ENCODE assay signal across 18 mouse cellular contexts in genomic region chr4:105992581-105993127, GRCm38 (mm10).
DNase-seq lines count a peak whose midpoint lies in the region; ATAC-seq and TF ChIP-seq lines count a peak whose summit lies in the region.
"Had no signal": no experiment of that assay in that cellular context is flagged by ENCODE, and none has a peak within 500 bp of the region (broad histone marks: within the 10 kb centered on the region; RNA-seq: fewer than 3 reads in every experiment).

No protein-coding gene starts in this region.

- no peaks in the 10 kb centered on the region for H3K27me3 ChIP-seq in lung, postnatal 0 days (replicated peaks; ENCODE audit: insufficient read depth, low read length)
- no peaks in the 10 kb centered on the region for H3K27me3 ChIP-seq in embryonic facial prominence, embryonic 14.5 days (replicated peaks; ENCODE audit: control insufficient read depth, insufficient read depth, low read length)
- H3K27me3 ChIP-seq: hindbrain, embryonic 15.5 days; liver, embryonic 13.5 days; midbrain, embryonic 13.5 days had no signal

- H3K36me3 ChIP-seq in lung, postnatal 0 days (ENCODE audit: insufficient read depth, low read length): no peaks in the 10 kb centered on the region
- H3K36me3 ChIP-seq in embryonic facial prominence, embryonic 14.5 days (ENCODE audit: control insufficient read depth, insufficient read depth, low read length): no peaks in the 10 kb centered on the region
- H3K36me3 ChIP-seq: hindbrain, embryonic 15.5 days; liver, embryonic 13.5 days; midbrain, embryonic 13.5 days had no signal

- no peak overlapping the region for H3K9ac ChIP-seq in lung, postnatal 0 days (replicated peaks; ENCODE audit: low read depth)
- H3K9ac ChIP-seq in embryonic facial prominence, embryonic 14.5 days (ENCODE audit: low read depth, low read length): no peak overlapping the region
- H3K9ac ChIP-seq: forebrain, postnatal 0 days; hindbrain, embryonic 15.5 days; liver, embryonic 13.5 days; midbrain, embryonic 13.5 days had no signal

- H3K27ac ChIP-seq in lung, postnatal 0 days (ENCODE audit: low read length): peak overlapping the region; percentile 54
- H3K27ac ChIP-seq in embryonic facial prominence, embryonic 14.5 days (replicated peaks; ENCODE audit: low read depth, low read length): no peak overlapping the region
- H3K27ac ChIP-seq: hindbrain, embryonic 15.5 days; liver, embryonic 13.5 days; midbrain, embryonic 13.5 days had no signal

- ATAC-seq in lung, postnatal 0 days: no peak
- ATAC-seq in embryonic facial prominence, embryonic 14.5 days (ENCODE audit: low read depth): no peak
- ATAC-seq: forebrain, postnatal 0 days; midbrain, embryonic 13.5 days had no signal

- TF ChIP-seq CTCF in lung, postnatal 0 days (IDR thresholded peaks at IDR 0.05): peak; percentile 38

- no peak overlapping the region for H3K4me2 ChIP-seq in lung, postnatal 0 days (replicated peaks; ENCODE audit: low read depth, low read length)
- no peak overlapping the region for H3K4me2 ChIP-seq in embryonic facial prominence, embryonic 14.5 days (ENCODE audit: low read depth, low read length)
- H3K4me2 ChIP-seq: hindbrain, embryonic 15.5 days; liver, embryonic 13.5 days; midbrain, embryonic 13.5 days had no signal

- peak; percentile 21; the same call in 1 of the 2 replicates for TF ChIP-seq EP300 in lung, postnatal 0 days (IDR thresholded peaks at IDR 0.05)

- WGBS in lung, postnatal 0 days: 59% methylated on average over 6 of the region's 6 CpGs
- WGBS in embryonic facial prominence, embryonic 14.5 days: 63% methylated on average over 6 of the region's 6 CpGs

- 0 out of 2 replicates have a peak, but pooled peaks cover 1% of the 10 kb centered on the region for H3K4me1 ChIP-seq in lung, postnatal 0 days (ENCODE audit: insufficient read depth, low read depth, low read length)
- peaks cover 7% of the 10 kb centered on the region; the same call in 1 of the 2 replicates for H3K4me1 ChIP-seq in embryonic facial prominence, embryonic 14.5 days (ENCODE audit: control insufficient read depth, insufficient read depth, low read length)
- H3K4me1 ChIP-seq: hindbrain, embryonic 15.5 days; liver, embryonic 13.5 days; midbrain, embryonic 13.5 days had no signal

- intact Hi-C loops in gastrocnemius, postnatal 14 days (cut with DNase I; ENCODE audit: low total_unique reads): no loop called here

- DNase-seq in gastrocnemius, postnatal 14 days: peak; percentile 36
- DNase-seq in gastrocnemius, postnatal 25 days: no peak
- peak; percentile 77 for DNase-seq in lung, postnatal 0 days (ENCODE audit: low spot score)
- no peak for DNase-seq in lung, adult 18-20 months
- peak; percentile 70 for DNase-seq in embryonic facial prominence, embryonic 14.5 days (ENCODE audit: low spot score)
- peak; percentile 78 for DNase-seq in skeletal muscle tissue, adult 2 months (ENCODE audit: low read depth, low spot score)
- DNase-seq in kidney, postnatal 14 days: no peak
- DNase-seq: adrenal gland, postnatal 14 days; cerebellum, adult 18-20 months; cerebellum, postnatal 36 days; forebrain, postnatal 0 days; gastrocnemius, postnatal 10 days; kidney, adult 18-20 months; liver, embryonic 13.5 days; right cerebral cortex, postnatal 14 days; thymus, postnatal 25 days had no signal

- H3K4me3 ChIP-seq in lung, postnatal 0 days (ENCODE audit: low read depth, low read length): no peak overlapping the region
- H3K4me3 ChIP-seq in embryonic facial prominence, embryonic 14.5 days (ENCODE audit: low read depth, low read length): no peak overlapping the region
- H3K4me3 ChIP-seq: hindbrain, embryonic 15.5 days; liver, embryonic 13.5 days; midbrain, embryonic 13.5 days had no signal

- H3K9me3 ChIP-seq in lung, postnatal 0 days (ENCODE audit: low read length): no peaks in the 10 kb centered on the region
- no peaks in the 10 kb centered on the region for H3K9me3 ChIP-seq in embryonic facial prominence, embryonic 14.5 days (ENCODE audit: control insufficient read depth, low read length)
- H3K9me3 ChIP-seq: hindbrain, embryonic 15.5 days; liver, embryonic 13.5 days; midbrain, embryonic 13.5 days had no signal

Comparison
In these comparisons a context has a peak if more than half of its experiments do, and no peak if none do; other contexts are left out.
1. DNase-seq: peak in gastrocnemius, postnatal 14 days (single experiment), lung, postnatal 0 days (single experiment), embryonic facial prominence, embryonic 14.5 days (single experiment) and skeletal muscle tissue, adult 2 months (single experiment); none in gastrocnemius, postnatal 25 days (single experiment), lung, adult 18-20 months (0 of 2) and kidney, postnatal 14 days (single experiment).